Mouse (Mus musculus) C2C12 (cell line): ENCODE measurements around the gene Olfr1495.
"Not testable (repeated sequence)": the region's sequence is repeated elsewhere in the genome, so short reads cannot be mapped to it uniquely, and the experiment has no call there.

ENCODE experiments used
- CEBPB ChIP-seq: IDR thresholded peaks from one replicate; pipeline ENCODE4 v1.6.1; 2011; ENCODE audit warnings: low read depth, mild to moderate bottlenecking, control low read depth, moderate library complexity
- CTCF ChIP-seq: IDR thresholded peaks from one replicate; pipeline ENCODE4 v1.5.1; 2011; ENCODE audit not compliant: control insufficient read depth, insufficient read depth, insufficient read length

- TF ChIP-seq CTCF, CEBPB: not testable (repeated sequence)
These were observed 41.1 kb downstream of the Olfr1495 start for GRCm38 (mm10) chr19:13805486-13805885.
